Mouse (Mus musculus) urinary bladder, adult 2 months (tissue): ENCODE measurements at regions not wholly inside any gene's neighbourhood (a gene's known extent, or its start where the extent isn't known, plus 50 kb on each side); places are given as distances from the start of the nearest gene placed in this dataset.

Experiments
- DNase-seq: peaks from one replicate; pipeline ENCODE4 v3.0.0; 2022; ENCODE audit warnings: low spot score

DNA sequence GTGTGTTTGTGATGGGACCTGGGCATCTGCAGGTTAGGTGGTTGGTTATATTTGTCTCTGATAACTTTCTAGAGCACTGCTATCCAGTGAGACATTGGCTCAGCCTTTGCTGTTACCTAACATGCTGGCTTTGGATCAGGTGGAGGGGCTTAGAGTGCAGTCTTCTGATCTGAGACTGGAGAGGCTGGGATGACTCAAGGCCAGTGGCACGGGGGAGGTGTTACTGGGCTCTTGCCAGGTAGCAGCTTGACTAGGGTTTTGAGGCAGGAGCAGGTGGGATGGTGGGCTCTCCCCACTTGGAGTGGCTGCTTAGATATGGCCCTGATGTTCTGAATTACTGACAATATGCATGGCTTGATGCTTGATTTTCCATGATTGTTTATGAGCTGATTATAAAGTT lies 236.0 kb downstream of the Zfp704 start:
- no peak for DNase-seq

DNA sequence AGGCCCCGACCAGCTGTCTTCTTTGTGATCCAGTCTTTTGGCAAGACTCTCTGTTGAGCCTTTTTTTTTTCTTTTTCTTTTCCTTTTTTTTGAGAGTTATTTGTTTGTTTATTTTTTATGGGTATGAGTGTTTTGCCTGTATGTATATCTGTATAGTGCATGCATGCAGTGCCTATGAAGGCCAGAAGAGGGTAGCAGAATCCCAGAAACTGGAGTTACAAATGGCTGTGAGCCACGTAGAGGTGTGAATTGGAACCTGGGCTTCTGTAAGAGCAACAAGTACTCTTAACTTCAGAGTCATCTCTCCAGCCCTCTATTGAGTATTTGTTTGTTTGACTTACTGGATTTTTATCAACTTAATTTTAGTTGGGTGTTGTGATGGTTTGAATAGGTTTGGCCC lies 239.8 kb downstream of the Zfp704 start:
- DNase-seq: no peak

DNA sequence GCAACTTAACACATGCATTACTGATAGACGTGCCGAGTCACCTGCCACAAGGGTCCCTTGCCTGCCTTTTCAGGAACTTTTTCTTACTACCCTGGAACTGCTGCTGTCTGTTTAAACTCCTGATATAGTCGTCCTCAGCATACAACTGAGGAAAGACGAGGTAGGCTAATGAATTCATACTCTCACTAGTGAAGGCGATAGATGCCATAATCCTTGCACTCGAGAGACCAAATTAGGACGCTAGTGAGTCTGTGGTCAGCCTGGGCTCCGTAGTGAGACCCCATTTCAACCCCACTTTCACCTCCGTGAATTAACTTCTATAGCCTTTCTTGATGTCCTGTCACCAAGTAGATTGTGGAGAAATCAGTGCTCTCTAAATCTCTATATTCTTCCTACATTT lies 244.1 kb downstream of the Zfp704 start:
- no peak for DNase-seq

DNA sequence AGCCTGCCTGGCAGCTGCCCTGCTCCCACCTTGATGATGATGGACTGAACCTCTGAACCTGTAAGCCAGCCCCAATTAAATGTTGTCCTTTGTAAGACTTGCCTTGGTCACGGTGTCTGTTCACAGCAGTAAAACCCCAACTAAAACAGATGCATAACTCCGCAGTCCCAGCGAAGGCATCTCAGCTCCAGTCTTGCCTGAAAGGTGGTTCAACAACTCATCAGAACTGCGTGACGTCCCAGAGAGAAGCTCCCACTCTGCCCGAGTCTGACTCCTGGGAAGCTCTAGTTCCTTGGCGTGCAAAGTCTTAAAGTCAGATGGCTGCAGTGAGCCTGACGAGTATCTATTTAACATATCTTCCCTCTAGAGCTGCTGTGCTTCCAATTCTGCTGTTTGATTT lies 250.7 kb downstream of the Zfp704 start:
- DNase-seq: no peak

DNA sequence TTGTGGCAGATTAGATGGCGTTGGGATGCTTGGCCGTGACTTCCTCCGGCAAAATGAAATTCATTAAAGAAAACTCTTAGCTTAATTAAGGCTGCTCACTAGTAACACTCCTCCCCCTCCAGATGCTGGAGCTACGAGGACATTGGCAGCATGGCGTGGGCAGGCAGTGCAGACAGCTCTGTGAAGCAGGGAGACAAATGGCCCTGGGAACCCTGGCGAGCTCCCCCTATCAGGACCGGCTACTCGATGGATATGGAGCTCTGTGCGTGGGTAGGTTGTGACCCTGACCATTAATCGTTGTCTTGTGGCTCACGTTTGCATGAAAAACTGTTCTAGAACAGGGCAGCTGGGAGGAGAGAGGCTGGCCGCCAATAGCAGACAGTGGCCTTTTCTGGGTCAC lies 251.8 kb downstream of the Zfp704 start:
- DNase-seq: no peak

DNA sequence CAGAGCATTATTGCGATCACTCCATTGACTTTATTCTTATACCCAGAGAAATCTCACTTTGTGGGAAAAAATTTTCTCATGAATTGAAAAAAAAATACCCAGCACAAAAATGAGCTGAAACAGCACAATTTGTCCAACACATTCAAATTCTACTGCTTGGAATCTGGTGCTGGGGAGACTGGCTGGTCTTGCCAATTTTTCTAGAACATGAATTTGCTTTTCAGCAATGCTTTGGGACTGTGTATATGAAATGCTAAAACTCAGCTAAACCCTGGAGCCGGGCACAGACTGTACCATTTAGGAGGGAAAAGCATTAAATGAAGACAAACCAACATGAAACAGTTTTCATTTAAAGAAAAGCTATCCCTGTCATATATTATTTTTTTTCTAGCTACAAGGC lies 252.2 kb downstream of the Zfp704 start:
- no peak for DNase-seq

DNA sequence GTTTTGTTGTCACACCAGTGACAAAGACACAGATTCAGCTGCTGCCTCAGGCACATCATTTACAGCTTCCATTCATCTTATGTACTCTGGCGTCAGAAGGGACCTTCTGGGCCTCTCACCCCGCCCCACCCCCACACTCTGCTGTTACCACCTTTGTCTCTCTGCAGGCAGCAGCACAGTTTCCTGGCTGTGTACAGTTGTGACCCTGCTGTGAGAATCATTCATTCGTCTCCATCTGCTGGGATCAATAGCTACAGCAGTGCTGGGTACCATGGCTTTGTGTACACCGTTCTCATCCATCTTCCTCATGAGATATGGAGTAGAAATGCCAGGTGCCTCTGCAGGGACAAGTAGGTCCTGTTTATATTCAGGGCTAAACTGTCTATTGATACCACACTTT lies 254.0 kb downstream of the Zfp704 start:
- DNase-seq: no peak

DNA sequence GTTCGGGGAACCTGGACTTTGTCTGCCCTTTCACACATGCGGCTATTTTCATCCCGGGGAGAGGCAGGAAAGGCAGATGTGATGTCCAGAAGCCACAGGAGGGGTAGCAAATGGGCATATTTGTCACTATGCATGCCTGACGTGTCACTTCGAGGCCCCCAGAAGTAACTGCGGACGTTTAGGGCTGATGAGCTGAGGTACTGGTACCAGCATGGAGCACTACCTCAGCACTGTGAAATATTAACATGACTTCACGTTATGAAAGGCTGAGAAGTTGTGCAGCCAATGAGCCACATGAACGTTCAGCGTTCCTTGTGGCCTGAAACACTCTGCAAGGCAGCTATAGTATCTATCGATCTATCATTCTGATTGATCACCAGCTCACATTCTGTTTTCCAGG lies 255.1 kb downstream of the Zfp704 start:
- DNase-seq: no peak

DNA sequence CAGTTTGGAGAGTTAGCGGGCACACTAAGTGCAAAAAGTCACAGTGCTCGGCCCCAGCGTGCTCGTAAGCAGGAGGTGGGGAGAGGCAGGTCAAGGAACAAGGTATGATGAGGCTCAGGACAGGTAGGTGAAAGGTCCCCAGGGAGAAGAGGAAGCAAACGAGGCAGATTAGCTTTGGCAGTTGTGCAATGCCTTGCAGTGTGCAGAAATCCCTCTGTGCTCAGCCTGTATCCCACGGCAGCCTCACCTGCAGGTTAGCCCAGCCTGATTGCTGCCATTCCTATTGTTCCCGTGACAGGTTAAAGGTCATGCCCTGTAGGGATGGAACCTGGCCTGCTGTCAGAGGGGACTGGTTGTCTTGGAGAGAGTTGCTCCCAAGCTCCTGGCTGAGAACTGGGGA lies 257.6 kb downstream of the Zfp704 start:
- no peak for DNase-seq

DNA sequence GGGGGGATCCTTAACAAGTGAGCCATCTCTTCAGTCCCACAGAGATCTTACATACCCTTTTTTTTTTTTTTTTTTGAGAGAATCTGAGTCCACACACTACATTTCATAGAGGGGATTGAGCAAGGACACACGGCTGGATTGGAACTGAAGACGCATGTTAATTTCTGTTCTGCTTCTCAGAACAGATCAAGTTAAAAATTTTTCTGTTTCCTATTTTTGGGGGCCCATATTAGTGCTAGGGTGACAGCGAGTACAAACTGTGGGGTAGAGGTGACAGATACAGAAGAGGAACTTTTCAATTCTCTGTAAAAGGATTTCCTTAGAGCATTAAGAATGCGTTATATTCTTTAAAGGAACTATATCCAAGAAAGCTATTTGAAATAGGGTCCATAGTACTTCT lies 260.1 kb downstream of the Zfp704 start:
- no peak for DNase-seq

DNA sequence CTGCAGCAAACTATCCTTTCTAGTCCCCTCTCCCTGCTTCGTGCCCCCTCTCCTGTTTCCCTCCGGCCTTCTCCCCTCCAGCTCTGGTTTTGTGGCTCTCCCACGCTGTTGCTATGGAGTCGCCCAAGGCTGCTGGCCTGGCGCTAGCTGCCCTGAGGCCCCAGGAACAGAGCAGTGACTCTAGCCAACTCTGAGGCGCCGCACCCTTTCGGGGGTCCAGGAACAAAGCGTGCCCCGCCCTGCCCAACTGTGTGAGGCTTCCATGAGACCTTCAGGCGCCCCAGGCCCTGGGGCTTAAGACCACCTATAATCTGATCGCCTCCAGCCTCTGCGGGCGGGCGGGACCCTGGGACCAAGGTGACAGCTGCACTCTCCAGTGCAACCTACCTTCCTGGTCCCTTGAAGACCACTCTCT lies 262.4 kb downstream of the Zfp704 start:
- peak; percentile 36 for DNase-seq

DNA sequence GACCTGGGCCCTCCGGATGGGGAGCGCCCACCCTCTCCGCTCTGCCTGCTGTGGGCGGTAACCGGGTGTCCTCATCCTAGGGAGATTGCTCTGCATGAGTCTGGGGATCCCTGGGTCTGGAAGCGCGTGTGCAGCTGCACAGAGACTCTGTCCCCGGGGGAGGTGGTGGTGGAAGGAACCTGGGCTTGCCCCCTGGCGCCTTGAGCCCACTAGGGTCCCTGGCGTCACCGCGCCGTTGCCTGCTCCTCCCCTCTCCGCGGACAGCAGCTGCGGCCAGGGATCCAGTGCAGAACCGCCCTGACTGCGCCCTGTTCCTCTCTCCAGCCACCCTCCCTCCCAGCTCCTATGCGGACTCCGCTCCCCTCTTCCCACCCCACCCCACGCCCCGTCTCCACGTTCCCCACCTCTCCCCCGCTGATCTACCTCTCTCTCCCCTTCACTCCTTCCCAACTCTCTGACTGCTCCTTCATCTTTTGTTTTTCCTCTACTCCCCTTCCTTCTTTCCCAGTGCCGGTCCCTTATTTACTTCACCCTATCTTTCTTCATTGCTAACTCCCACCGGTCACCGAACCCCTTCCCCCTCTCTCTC lies 262.9 kb downstream of the Zfp704 start:
- peak; percentile 31 for DNase-seq

DNA sequence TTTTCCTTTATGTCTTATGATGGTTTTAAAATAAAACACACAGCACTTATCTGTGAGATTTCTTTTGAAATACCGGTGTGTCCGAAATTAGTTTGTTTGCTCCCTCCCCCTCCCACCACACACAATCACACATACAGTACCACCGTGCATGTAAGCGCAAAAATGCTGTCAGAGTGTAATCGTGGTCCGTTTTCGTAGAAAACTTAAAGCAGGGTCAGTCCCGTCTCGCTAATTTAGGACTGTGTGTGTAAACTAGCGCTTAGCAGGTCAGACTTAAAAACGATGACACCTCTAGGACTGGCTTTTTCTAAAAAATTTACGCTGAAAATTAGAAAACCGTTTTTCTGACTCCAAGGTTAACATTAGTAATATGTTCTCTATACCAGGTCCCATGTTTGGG lies 263.5 kb downstream of the Zfp704 start:
- DNase-seq: no peak

DNA sequence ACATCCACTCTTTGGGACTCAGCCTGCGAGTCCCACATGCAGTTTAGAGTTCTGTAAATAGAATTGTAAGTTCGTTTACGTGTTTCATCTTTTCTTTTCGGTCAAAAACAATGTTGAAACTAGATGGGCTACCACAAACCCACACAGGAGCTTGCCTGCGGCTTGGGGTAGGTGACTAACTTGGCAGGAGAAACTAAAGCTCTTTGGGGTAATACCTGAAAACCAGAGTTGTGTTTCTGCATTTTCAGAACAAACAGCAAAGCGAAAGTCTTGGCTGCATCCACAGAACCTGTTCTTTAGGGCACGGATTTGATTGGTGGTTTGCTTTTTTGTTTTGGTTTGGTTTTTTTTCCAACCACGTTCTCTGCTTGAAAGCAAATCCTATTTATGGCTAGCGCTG lies 264.0 kb downstream of the Zfp704 start:
- no peak for DNase-seq

DNA sequence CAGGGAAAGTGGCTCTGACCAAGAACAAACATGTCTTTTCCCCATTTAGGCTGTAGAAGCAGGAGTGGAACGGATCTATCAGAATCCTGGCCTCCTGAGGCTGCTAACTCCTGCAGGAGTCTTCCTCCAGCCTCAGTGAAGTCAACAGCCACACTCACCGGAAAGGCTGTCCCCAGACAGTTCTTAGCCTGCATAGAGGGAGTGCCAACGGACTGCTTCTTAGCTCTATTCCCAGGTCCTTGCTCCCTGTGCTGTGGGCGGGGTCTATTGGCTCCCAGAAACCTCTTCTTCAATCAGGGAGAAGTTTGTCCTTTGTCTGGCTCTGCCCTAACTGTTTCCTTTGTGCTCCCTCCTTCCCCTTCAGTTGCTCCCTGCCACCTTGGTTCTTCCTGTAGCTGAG lies 266.3 kb downstream of the Zfp704 start:
- DNase-seq: no peak

DNA sequence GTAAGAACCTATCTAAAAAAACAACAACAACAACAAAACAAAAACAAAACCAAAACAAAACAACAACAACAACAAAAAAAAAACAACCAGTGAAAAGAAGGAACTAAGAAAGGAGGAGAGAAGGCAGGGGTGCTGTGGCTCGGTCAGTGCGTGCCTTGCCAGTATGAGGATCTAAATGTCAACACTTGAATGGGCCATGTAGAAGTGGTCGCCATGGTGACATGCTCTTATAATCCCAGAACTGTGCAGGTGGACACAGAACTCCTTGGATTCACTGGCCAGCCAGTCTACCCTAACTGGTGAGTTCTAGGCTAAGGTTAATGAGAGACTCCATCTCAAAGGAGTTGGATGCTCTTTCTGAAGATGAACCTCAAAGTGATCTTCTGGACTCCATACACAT lies 267.7 kb downstream of the Zfp704 start:
- no peak for DNase-seq

DNA sequence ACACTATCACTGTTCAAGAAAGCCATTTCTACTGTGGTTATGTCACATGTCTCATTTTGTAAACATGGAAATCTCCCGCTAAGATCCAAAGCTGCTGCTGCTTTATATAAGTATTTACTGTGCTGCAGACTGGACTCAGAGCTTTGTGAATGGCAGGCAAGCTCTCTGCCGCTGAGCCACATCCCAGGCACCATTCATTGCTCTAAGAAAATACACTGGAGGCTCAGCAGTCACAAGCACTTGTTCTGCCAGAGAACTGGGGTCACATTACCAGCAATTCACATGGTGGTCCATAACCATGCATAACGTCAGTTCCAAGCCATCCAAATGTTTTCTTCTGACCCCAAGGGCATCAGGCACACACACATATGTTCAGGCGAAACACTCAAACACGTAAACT lies 268.2 kb downstream of the Zfp704 start:
- DNase-seq: no peak

DNA sequence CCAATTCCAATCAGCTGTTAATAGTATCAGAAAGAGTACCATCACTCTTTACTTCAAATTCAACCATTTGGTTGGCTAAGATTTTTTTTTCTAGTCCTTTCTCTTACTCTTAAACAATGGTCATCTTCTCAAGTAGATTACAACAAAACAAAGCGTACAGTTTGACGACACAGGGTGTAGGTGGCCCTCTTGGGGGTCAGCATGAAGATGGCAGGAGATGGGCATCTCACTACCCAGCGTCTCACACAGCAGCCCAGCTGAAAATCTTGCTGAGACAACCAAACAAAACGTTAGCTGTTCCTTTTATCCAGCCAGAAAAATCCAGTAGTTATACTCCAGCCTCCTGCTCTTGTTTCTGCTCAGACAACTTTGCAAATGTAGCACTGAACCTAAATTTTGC lies 268.6 kb downstream of the Zfp704 start:
- DNase-seq: no peak

DNA sequence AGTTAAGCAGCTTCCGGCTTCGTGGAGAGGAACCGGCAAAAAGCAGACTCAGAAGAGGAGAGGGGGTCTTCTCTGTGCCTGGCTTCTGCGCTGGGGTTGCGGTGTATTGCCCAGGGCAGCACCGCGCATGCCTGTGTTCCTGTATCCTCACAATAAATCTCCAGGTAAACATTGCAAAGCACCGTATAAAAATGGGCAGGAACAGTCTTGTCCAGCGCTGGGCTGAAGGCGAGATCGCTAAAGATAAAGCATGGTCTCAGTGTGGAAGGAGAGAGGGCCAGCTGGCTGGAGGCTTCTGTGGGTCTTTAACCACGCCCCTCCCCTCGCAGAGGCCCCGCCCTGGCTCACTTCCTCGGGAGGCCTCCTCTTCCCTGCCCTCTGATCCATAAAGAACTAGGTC lies 269.1 kb downstream of the Zfp704 start:
- DNase-seq: peak; percentile 44

DNA sequence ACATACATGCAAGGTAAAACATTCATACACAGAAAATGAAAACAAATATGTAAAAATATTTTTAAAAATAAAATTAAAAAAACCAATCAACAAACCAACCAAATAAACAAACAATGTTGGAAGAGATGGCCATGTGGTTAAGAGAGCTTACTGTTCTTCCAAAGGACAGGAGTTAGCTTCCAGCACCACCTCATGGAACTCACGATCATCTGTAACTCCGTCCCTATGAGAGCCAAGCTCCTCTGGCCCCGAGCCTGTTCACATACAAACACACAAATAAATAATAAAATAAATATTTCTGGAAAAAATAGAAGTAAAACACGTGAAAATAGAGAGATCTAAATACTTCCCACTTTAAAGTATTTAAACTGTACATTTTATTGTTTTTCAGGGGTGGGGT lies 269.5 kb downstream of the Zfp704 start:
- no peak for DNase-seq

DNA sequence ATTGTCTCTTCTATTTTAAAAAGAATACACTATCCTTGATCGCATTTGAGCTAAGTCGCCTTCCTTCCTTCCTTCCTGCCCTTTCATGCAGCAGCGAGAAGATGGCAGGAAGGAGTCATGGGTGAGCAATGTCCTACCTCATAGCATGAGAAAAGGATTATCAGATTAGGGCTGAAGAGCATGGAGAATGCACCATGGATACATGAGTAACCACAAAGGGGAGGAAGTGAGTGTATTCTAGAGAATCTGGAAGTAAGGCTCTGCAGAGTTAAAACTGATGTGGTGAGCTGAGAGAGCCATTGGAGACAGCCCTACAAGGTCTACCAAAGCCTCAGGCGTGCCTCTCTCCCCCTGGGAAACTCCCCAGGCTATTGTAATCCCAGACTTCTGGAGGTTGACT lies 270.2 kb downstream of the Zfp704 start:
- DNase-seq: no peak

DNA sequence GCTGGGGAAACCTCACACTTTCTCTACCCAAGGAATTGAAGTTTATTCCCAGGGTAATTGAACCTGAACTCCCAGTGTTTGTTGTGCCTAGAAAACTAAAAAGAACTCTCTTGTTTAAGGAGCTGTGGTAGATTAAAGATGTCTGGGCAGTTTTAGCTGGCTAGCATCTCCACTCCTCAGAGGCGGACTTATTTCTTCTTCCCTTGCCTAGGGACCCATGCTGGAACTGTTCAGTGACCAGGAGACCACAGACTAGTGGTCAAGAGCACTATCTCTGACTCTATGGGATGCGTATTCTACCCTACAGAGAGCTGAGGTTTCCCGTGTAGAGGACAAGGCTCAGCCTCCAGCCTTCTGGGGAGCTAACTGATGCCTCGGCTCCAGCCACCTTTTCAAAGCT lies 274.3 kb downstream of the Zfp704 start:
- no peak for DNase-seq
